Mouse (Mus musculus): Measurements from ENCODE around the gene C87436. TPM values are rescaled to one million over a fixed set of nuclear protein-coding genes. Genes with fewer than 3 reads are reported as not detected.
A peak's percentile ranks its signal among the peaks of the same experiment; 100 is the strongest.

Gene C87436
- 5.3 TPM in 1 of 2 replicates, not detected in the other for polyA plus RNA-seq (2012; ENCODE audit: insufficient read depth, low replicate concordance)

DNA sequence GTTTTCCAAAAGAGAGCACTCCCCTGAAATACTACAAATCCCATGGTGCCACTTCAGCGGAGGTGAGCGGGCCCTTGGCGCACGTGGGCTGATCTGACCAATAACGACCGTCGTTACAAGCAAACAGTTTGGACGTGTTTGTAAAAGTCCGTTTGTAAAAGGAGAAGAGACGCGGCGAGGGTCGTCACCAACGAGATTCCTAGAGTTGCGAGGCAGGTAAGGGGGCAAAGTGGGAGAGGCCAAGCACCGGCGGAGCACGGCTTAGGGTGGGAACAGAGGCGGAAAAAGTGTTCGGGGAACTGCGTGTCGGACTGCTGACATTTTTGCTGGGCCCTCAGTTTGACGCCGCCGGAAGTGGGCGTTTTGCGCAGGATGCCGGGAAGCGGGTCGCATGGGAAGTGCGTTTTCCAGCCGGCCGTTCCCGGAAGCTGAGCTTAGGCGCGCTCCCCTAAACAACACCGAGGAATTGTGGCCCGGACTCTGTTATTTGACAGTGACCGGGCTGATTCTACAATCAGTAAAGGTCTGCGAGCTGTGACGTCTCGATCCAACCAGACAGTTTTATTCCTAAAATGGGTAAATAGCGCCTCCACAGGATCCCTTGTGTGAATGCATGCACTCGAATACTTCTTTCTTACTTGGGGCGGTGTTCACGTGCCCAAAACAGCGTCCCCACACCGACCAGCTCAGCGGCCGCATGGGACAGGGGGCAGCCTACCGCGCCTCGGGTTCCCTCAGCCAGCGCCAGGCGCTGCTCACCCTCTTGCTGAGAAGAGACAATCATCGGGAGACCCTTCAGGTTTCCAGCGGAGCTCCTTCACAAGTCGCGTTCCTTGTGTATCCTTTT, at the start of gene C87436:
Gene C87436 (plus strand): TSS at position 103 of the 847 bp plus-strand sequence.
- no peak for TF ChIP-seq GATA1 (IDR thresholded peaks at IDR 0.05; ENCODE audit: borderline replicate concordance, low read length)
- peak; percentile 91 for TF ChIP-seq FLI1 (IDR thresholded peaks at IDR 0.05; ENCODE audit: low read length)
- Histone ChIP-seq H3K4me1 (peaks cover 14% of the 10 kb centered on the region), H3K9me3 (no peaks in the 10 kb centered on the region), H3K36me3 (replicated peaks; ENCODE audit: low read length) (peaks cover 49% of the 10 kb centered on the region), H3K27me3 (replicated peaks) (no peaks in the 10 kb centered on the region), H3K4me3 (replicated peaks) (peak within 1 kb of the TSS; percentile 100)

DNA sequence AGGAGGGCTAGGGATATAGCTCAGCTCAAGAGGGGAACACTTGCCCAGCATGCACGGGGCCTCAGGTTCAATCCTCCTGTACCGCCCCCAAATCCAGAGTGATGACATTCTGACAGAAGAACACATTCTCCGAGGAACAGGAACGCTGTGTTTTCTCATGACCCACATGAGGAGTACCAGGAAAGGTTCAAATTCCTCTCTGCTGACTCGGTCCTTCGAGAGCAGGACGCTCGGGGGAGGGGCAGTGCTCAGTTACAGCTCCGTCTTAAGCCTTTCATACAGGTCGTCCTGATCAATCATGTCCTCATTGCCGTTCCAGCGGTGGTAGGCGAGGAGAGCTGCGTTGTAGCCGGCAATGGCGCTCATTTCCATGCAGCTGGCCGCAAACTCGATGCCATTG, 49.7 kb upstream of the C87436 start:
- no peak overlapping the region for H3K4me3 ChIP-seq (replicated peaks)
- peaks cover 65% of the 10 kb centered on the region for H3K36me3 ChIP-seq (replicated peaks; ENCODE audit: low read length)
- no peaks in the 10 kb centered on the region for H3K9me3 ChIP-seq
- TF ChIP-seq GATA1 (IDR thresholded peaks at IDR 0.05; ENCODE audit: borderline replicate concordance, low read length): no peak
- TF ChIP-seq FLI1 (IDR thresholded peaks at IDR 0.05; ENCODE audit: low read length): no peak
- H3K27me3 ChIP-seq (replicated peaks): no peaks in the 10 kb centered on the region
- peaks cover 17% of the 10 kb centered on the region for H3K4me1 ChIP-seq

DNA sequence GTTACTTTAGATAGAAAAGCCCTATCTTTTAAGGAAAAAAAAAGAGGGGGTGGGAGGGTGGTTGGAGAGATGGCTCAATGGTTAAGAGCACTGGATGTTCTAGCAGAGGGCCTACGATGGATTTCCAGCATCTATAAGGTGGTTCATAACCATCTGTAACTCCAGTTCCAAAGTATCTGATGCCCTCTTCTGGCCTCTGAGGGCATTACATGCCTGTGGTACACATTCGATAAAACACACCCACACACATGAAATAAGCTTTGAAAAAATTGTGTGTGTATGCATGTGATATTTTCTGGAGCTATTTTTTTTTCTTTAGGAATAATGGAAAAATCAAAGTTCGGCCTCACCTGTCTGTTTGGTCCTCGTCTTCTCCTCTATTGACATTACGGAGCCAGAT, 46.8 kb upstream of the C87436 start:
- peaks cover 71% of the 10 kb centered on the region for H3K36me3 ChIP-seq (replicated peaks; ENCODE audit: low read length)
- H3K4me1 ChIP-seq: peaks cover 15% of the 10 kb centered on the region
- TF ChIP-seq FLI1 (IDR thresholded peaks at IDR 0.05; ENCODE audit: low read length): no peak
- TF ChIP-seq GATA1 (IDR thresholded peaks at IDR 0.05; ENCODE audit: borderline replicate concordance, low read length): no peak
- no peaks in the 10 kb centered on the region for H3K27me3 ChIP-seq (replicated peaks)
- no peaks in the 10 kb centered on the region for H3K9me3 ChIP-seq
- H3K4me3 ChIP-seq (replicated peaks): no peak overlapping the region

GRCm38 (mm10) chr6:86393187-86393586, 45.0 kb upstream of the C87436 start:
- Histone ChIP-seq H3K27me3 (replicated peaks) (no peaks in the 10 kb centered on the region), H3K4me1 (peaks cover 30% of the 10 kb centered on the region), H3K4me3 (replicated peaks) (no peak overlapping the region), H3K36me3 (replicated peaks; ENCODE audit: low read length) (peaks cover 55% of the 10 kb centered on the region), H3K9me3 (no peaks in the 10 kb centered on the region)
- TF ChIP-seq FLI1 (IDR thresholded peaks at IDR 0.05; ENCODE audit: low read length): no peak
- TF ChIP-seq GATA1 (IDR thresholded peaks at IDR 0.05; ENCODE audit: borderline replicate concordance, low read length): no peak

DNA sequence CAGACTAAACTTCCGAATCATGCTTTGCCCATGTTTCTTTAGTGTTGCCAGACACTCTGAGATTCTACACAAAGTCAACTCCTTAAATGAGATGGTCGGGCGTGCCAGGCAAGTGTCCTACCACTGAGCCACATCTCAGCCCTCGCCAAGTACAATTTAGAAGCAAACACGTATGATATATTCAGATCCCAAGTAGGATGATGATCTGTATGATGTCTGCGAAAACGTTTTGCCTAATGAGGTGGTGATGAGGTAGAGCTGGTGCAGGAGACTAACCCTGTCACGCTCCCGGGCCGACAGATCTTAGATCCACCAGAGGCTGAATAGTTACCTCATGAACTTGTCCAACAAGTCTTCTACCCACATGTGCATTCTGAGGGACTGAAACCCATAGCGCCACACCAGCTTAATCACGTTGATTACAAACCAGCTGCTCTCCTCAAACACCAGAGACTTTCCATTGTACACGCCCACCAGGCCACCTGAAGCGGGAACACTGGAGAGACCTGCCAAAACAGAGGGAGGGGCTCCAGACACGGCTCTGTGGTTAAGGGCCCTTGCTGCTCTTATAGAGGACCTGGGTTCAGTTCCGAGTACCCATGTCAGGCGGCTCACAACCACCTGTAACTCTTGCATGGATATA, 44.0 kb upstream of the C87436 start:
- Histone ChIP-seq H3K36me3 (replicated peaks; ENCODE audit: low read length) (peaks cover 45% of the 10 kb centered on the region), H3K27me3 (replicated peaks) (no peaks in the 10 kb centered on the region), H3K9me3 (no peaks in the 10 kb centered on the region), H3K4me1 (peaks cover 34% of the 10 kb centered on the region), H3K4me3 (replicated peaks) (no peak overlapping the region)
- TF ChIP-seq GATA1 (IDR thresholded peaks at IDR 0.05; ENCODE audit: borderline replicate concordance, low read length) (no peak), FLI1 (IDR thresholded peaks at IDR 0.05; ENCODE audit: low read length) (no peak)

- no peaks in the 10 kb centered on the region for H3K27me3 ChIP-seq (replicated peaks)
- H3K4me1 ChIP-seq: peaks cover 39% of the 10 kb centered on the region
- H3K36me3 ChIP-seq (replicated peaks; ENCODE audit: low read length): peaks cover 39% of the 10 kb centered on the region
- TF ChIP-seq FLI1 (IDR thresholded peaks at IDR 0.05; ENCODE audit: low read length): no peak
- TF ChIP-seq GATA1 (IDR thresholded peaks at IDR 0.05; ENCODE audit: borderline replicate concordance, low read length): no peak
- no peaks in the 10 kb centered on the region for H3K9me3 ChIP-seq
- no peak overlapping the region for H3K4me3 ChIP-seq (replicated peaks)
Observed at GRCm38 (mm10) chr6:86395021-86395420, 43.2 kb upstream of the C87436 start.

GRCm38 (mm10) chr6:86395969-86396368, 42.2 kb upstream of the C87436 start:
- Histone ChIP-seq H3K9me3 (no peaks in the 10 kb centered on the region), H3K36me3 (replicated peaks; ENCODE audit: low read length) (peaks cover 29% of the 10 kb centered on the region), H3K4me1 (peaks cover 49% of the 10 kb centered on the region), H3K4me3 (replicated peaks) (peak overlapping the region; percentile 98), H3K27me3 (replicated peaks) (no peaks in the 10 kb centered on the region)
- no peak for TF ChIP-seq FLI1 (IDR thresholded peaks at IDR 0.05; ENCODE audit: low read length)

DNA sequence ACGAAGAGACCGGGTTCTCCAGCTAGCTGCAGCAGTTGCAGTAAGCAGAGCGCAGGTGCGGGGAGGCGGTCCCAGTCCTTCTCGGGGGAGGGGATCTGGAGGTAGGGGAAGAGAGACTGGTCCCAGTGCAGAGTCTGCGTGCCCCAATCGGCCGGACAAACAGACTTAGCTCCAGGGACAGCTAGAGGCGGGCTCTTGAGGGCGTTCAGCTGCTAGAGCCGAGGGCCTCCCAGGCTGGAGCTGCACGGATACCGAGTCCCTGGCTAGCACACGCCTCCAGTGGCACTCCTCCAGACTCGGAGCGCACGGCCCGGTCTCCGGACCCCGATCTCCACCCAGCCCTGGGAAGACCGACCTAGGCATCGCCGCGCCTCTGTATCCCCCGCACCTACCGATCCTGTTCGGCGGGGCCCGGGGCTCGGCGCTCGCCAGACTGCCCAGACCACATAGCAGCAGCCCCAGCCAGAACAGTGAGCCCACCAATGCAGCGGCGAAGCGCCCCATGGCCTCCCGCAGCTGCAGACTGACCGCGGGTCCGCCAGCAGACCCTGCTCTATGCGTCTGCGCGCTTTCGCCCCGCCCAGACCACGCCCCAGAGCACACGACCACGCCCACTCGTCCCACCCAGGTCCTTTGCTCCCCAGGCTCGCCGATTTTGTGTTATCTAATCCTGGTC, 41.5 kb upstream of the C87436 start, which contains the start of gene Pcyox1:
Gene Pcyox1 (minus strand): TSS at position 574 of the 676 bp plus-strand sequence.
- Histone ChIP-seq H3K9me3 (no peaks in the 10 kb centered on the region), H3K4me3 (replicated peaks) (peak within 1 kb of the TSS; percentile 98), H3K36me3 (replicated peaks; ENCODE audit: low read length) (peaks cover 22% of the 10 kb centered on the region), H3K4me1 (peaks cover 54% of the 10 kb centered on the region), H3K27me3 (replicated peaks) (no peaks in the 10 kb centered on the region)
- TF ChIP-seq GATA1 (IDR thresholded peaks at IDR 0.05; ENCODE audit: borderline replicate concordance, low read length): no peak
- no peak for TF ChIP-seq FLI1 (IDR thresholded peaks at IDR 0.05; ENCODE audit: low read length)

DNA sequence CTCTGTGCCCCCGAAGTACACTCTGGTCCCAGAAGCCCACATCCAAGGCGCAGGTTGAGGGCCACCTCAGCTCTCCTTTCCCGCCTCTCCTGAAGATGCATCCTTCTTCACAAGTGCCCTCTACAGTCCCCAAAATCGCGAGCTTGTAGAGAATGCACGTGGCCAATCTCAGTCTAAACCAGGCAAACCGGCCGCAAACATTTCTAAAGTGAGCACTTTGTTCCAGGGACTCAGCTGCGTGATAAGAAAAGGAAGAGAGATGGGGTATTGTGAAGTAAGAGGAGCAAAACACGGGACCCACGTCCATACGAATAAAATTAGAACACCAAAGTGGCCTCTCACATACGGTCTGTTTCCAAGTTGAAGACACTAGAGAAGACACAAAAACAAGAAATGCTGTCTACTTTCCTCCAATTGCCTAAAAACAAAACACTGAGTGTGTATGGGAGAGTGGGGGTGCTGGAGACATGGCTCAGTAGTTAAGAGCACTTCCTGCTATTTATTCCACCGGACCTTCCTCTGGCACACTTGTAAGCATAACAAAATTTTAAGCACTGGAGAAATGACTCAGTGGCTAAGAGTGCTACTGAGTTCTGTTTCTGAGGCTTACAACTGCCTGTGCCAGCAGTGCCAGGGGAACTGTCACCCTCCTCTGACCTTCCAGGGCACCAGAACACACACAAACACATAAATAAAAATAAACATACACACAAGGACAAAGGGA, 40.8 kb upstream of the C87436 start:
- Histone ChIP-seq H3K27me3 (replicated peaks) (no peaks in the 10 kb centered on the region), H3K4me1 (peaks cover 54% of the 10 kb centered on the region), H3K9me3 (no peaks in the 10 kb centered on the region), H3K36me3 (replicated peaks; ENCODE audit: low read length) (peaks cover 15% of the 10 kb centered on the region), H3K4me3 (replicated peaks) (peak overlapping the region; percentile 98)
- TF ChIP-seq FLI1 (IDR thresholded peaks at IDR 0.05; ENCODE audit: low read length) (no peak), GATA1 (IDR thresholded peaks at IDR 0.05; ENCODE audit: borderline replicate concordance, low read length) (no peak)

All from megakaryocyte, embryonic 14.5 days (primary cell).